Mouse (Mus musculus): ENCODE data around the gene Ppid.
"Not testable (repeated sequence)": the region's sequence is repeated elsewhere in the genome, so short reads cannot be mapped to it uniquely, and the experiment has no call there.

Gene Ppid

DNA sequence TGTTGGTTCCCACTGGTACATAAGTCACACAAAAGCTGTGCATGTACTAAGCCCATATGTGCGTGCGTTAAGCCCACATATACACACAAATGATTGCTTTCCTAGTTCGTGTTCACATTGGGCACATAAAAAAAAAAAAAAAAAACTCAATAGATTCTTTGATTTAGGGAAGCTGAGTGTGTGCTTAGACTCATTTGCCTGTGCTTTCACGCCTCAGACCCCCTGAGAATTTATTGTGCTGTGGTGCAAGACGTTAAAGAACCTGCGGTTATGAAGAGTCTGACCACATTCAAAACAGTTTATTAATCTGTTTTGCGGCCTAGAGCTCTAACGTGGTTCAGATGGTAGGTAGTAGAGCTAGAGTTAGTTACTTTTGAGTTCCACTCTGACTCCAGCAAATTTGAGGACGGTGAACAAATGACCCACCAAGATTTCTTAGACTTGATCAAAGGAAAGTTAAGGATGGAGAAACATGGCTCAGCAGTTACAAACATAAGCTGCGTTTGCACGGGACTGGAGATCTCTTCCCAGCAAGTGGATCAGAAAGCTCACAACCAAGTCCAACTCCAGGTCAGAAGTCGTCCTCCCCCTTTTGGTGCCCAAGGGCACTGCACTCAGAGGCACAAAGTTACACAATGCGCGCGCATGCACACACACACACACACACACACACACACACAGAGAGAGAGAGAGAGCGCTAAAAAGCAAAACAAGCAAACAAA is 22.4 kb upstream of the Ppid start:
- intact Hi-C loops (cut with DNase I) = loop anchor here (10.0 kb wide), 2 partner anchors 54 to 284 kb away; partner anchors contain the start of gene Rapgef2

DNA sequence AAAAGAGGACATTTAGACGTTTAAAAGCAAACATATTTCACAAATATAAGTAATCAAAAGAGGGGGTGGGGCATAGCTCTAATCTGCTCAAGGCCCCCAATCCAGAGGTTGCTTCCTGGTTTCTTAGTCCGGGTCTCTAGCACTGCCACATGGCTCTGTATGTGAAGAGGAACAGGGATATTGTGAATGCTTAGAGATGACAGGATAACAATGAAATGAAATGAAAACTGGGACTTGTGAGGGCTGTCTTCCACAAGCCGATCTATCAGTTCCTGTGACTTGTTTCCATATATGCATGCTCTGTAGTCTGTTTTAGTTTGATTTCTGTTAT is 21.8 kb upstream of the Ppid start:
- intact Hi-C loops (cut with DNase I) = loop anchor here (10.0 kb wide), 2 partner anchors 55 to 285 kb away; partner anchors contain the start of gene Rapgef2

DNA sequence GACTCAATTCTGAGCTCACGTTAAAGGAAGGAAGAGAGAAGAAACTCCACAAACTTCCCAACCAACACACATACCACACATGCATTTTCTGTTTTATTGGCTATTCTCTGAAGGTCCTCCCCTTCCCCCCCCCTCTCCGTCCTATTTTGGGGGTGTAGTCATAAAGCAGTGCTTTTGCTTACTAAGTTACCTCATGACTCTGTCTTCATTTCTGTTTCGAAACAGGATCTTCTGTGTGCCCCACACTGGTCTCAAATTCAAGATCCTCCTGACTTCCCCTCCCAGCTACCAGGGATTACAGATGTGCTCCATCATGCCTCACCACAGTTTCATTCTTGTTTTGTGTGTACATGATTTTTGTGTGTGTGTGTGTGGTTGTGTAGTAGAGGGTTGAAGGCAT is 18.7 kb upstream of the Ppid start:
- intact Hi-C loops (cut with DNase I) = no loop called here

DNA sequence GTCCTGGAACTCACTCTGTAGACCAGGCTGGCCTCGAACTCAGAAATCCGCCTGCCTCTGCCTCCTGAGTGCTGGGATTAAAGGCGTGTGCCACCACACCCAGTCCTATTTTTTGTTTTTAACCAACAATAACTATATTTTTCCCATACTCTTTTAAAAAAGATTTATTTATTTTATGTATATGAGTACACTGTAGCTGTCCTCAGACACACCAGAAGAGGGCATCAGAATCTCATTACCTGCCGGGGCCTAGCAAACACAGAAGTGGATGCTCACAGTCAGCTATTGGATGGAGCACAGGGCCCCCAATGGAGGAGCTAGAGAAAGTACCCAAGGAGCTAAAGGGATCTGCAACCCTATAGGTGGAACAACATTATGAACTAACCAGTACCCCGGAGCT is 17.8 kb upstream of the Ppid start:
- intact Hi-C loops (cut with DNase I) = not testable (repeated sequence)

DNA sequence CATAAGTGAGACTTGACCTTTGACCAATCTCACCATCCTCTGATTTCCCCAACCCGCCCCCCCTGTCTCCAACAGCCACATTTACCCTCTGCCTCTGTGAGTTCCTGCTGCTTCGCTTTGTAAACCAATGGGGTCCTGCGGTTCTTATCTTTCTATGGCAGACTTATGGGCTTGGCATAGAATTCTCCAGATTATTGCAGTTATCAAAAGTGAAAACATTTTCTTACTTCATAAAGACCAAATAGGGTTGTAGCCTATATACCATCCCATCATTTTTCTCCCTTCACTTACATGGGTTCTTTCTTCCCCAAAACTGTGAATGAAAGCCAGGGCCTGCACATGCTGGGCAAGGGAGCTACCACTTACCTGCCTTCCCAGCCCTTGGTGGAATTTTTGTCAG is 16.8 kb upstream of the Ppid start:
- intact Hi-C loops (cut with DNase I) = no loop called here

DNA sequence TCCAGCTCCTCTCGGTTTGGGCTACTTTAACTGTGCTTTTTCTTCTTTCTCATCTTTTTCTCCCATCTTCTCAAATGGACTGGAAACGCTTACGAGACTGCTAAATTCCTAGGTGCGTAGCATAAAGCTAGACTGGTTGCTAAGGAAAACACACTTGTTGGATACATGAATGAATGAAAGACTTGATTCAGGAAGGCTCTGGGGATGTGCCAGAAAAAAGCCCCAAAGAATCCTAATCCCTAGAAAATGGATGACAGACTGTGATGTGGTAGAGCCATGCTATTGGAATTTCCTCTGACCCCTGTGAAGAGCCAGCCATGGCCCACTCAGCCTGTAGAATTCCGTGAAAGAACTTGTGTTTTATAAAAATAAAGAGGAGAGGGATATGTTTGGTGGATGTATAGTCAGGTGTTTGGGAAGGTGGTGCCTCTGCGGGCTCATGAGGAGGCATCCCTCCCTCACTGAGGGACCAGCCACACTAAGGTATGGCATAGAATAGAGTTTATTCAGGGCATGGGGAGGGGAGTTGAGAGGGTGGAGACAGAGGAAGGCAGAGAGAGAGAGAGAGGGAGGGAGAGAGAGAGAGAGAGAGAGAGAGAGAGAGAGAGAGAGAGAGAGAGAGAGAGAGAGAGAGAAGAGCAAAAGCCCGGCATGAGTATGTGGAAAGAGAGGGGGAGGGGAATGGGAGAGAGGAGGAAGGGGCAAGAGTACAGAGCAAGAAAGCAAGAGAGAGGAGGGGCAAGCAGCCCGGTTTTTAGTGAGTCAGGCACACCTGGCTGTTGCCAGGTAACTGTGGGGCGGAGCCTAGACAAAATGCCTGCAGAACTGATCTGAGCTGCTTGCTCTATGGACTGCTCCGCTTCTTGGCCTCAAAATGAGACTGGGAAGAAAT is 15.3 kb upstream of the Ppid start:
- intact Hi-C loops (cut with DNase I) = no loop called here

DNA sequence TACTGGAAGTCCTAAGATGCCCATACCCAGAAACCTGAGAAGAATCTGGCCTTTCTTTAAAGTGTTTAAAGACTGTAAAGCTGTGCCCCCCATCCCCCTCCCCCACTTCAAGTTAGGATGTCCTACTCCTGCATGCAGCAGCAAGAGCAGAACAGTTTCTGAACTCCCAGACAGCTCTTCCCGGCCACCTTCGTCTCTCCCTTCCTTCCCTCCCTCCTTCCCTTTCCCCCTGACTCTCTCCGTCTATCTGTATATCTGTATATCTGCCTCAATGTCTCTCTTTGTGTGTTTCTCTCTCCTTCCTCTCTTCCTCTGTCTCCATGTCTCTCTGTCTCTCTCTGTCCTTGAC is 14.7 kb upstream of the Ppid start:
- intact Hi-C loops (cut with DNase I) = no loop called here

DNA sequence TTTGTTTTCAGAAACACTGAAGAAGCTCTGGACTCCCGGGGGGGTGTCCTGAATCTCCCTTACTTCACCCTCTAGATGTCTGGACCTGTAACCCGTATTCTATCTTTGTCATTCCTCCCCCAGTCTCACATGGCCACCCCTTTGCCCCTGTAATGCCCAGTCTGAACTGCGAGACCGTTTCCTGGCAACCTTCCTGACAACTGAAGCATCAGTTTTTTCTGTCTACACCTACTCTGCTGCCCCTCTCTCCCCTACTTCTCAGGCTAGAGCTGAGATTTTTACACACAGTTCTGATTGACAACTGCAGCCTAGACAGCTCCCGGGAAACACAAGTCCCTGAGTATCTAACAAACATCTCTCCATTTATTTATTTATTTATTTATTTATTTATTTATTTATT is 14.3 kb upstream of the Ppid start:
- intact Hi-C loops (cut with DNase I) = no loop called here

DNA sequence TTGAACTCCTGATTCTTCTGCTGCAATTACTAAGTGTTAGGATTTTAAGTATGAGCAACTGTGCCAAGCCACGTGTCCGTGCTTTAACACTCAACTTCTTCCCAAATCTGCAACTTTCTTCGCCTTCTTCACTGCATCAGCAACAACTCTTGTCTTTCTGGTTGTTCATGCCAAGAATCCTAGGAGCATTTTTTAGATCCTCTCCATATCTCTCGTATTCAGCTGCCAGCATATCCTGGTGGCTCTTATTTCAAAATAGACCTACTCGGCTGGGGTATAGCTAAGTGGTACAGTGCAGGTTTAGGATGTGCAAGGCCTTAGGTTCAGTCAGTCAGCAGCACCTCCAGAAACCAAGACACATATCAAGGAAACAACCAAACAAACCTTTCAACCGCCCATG is 13.5 kb upstream of the Ppid start:
- intact Hi-C loops (cut with DNase I) = no loop called here

DNA sequence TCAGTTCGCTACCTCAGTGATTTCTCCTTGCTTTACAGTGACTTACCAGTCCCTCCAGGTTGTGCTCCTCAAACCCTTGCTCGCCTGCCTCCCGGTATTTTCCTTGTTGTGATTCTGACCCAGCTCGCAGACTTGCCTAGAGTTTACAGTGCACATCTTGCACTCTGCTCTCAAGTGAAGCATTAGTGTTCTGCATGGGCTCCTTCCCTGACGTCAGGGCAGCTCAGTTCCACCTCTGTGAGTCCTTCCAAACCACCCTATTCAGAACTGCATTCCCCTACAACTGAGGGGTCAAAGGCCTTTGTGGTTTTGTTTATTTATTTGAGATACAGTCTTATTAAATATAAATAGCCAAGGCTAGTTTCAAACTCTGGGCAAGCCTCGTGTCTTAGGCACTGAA is 13.0 kb upstream of the Ppid start:
- intact Hi-C loops (cut with DNase I) = no loop called here

DNA sequence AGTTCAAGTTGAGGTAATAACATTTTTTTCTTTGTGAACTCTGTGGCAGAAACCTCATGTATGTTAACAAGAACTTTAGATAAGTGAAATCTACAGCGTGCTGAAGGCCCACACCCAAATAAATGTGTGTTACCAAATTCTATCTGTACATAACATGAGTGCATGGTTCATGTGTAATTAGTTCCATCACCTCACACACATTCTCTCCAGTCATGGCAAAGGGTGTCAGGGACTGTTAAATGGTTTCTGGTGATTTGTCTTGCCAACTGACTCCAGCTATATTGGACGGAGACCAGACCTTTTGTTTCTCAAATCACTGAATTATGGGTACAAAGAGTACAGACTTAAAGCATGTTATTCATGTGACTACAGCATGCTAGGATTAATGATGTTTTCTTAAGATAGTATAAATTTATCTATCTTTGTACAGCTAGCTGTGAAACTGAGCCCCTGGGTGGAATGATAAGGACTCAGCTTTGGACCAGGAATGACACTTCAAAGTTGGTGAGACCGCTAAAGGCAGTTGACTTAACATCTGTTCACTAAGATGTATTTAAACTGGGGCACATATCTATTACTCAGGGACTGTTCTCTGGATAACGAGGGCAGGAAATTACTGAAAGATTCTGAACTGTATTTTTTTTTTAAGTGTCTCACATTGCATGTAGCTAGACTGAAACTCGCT is 11.1 kb upstream of the Ppid start:
- intact Hi-C loops (cut with DNase I) = no loop called here

DNA sequence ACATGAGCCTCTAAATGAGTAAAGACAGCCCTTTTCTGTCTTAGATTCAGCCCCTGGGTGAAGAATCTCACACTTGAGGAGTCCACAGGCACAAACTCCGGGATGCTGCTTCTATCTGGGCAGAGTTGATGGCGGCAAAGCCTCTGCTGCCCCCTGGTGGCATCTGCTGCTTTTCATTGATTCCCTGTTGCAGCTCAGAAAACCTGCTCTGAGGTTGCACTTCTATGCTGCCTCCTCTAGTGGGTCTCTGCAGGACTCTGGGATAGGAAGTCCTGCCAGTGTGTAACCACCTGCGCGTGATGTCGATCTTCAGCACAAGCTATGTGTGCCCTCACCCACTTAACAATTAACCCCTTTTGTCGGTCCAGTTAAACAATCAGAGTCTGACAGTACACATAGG is 4.3 kb upstream of the Ppid start:
- intact Hi-C loops (cut with DNase I) = loop anchor here (5.0 kb wide), 4 partner anchors 70 to 625 kb away; no protein-coding TSS in a partner anchor

DNA sequence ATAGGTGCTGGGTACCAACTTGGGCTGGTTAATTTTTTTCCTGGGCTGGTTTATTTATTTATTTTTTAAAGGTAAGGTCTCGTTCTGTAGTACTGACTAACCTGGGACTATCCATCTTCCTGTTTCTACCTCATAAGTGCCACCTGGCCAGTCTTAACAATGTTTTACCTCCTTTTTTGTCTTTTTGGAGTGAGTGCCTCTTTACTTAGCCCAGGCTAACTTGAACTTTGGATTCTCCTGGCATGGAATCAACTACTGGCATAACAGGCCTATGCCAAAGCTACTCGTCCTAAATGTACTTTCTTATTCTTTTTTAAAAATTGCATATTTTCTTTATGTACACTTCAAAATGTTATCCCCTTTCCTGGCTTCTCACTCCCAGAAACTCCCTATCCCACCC is 1.5 kb upstream of the Ppid start:
- intact Hi-C loops (cut with DNase I) = loop anchor here (5.0 to 10.0 kb wide), 5 partner anchors 72 to 627 kb away; no protein-coding TSS in a partner anchor

DNA sequence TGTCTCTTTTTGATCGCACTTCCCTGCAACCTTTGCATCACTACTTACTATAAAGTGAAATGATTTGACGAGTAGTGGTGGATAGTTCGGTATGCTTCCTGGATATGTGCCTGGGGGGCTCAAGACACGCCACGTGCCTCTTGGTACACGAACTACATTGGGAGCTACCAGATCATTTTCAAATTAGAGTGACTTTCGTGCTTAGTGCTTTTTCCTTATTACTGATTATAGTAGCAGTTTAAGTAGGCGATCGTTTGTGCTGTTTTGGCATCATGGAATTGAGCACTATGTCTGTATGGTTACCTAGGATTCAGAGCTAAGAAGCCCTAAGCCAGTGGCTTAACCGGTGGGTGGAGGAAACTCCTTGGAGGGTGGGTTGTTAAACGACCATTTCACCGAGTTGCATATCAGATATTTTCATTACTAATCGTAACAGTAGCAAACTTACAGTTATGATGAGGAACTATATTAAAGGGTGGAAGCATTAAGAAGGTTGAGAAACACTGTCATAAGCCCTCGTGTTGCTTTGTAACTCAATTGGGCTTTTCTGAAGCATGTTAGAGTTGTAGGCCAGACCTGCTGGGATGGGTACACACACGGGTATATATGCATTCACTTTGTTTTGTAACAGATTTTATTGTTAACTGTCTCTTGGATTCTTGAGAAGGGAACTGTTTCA is 790 bp downstream of the Ppid start:
- intact Hi-C loops (cut with DNase I) = loop anchor here (10.0 kb wide), 1 partner anchor 507 kb away; no protein-coding TSS in a partner anchor

DNA sequence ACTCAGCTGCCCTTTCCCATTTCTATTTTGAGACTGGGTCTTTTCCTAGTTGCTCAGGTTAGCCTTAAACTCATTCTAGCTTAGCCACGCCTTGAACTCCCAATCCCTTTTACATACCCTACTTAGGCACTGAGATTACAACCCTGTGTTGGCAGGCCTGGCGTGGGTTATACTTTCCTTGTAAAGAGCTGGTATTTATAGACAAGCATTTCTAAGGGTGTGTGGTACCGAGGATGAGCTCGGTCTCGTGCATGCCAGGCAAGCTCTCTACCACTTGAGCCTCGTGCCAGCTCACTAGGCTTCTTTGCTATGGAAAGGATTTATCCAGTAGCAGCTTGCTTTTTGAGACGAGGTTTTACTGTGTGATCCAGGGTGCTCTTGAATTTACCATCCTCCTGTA is 4.3 kb downstream of the Ppid start:
- intact Hi-C loops (cut with DNase I) = loop anchor here (10.0 kb wide), 1 partner anchor 511 kb away; no protein-coding TSS in a partner anchor

DNA sequence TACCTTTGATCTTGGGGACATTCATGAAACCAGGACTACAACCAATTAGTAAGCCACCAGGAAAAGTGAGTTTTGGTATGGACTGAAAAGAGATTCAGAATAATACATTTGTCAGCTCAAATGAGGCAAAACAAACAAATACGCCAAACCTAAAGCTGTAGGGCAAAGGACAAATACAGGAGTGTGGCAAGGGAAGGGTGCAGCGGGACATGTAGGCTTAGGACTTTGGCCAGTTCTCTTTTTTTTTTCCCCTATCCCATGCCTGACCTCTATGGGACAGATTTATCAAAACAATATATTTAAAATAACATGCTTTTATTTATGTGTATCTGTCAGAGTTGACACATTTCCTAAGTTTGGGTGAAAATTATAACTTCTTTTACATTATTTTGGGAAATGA is 18.7 kb downstream of the Ppid start:
- intact Hi-C loops (cut with DNase I) = no loop called here

DNA sequence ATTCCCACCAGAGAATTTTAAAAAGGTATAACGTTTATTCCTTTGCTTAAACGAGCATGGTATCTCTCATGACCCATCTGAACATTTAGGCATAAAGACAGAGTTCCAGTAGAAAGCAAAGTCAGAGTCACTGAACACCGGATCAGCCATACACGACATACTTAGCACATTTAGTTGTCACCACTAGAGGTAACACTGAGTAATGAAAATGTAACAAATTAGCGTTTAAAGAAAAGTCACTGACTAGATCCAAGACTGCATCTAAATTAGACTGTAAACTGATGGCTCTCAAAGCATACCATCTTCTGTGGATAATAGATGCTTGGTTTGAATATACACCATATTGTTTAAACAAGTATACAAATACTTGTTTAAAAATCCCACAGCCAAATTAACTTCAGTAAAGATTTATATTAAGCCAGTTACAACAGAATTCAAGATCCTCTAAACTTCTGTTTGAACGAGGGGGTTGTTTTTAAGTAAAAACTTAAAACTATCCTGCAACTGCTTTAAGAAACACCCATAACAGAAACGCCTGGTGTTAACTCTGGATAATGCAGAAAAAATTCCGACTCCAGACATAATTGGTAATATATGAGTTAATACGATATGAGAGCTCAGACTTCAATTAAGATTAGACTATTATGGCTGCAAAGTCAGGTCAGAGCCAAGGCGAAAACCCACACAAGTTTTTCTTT is 36.5 kb downstream of the Ppid start:
- intact Hi-C loops (cut with DNase I) = no loop called here

DNA sequence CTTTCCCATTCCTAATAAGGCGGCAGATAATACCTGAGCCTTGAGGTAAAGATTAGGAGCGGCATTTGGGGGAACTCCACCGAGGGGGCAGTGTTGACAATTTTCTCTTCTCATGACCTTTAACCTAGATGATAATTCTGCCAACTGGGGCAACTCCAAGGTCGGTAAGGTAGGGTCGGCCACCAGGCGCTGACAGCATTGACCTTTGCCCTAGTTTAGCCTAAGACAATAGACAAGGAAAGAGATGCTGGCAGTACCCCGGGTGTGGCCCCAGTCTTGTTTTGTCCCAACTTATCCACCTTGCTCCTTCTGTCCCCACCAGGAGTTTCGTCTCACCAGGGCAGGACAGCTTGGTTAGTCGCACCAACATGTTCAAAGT is 37.0 kb downstream of the Ppid start:
- intact Hi-C loops (cut with DNase I) = no loop called here

DNA sequence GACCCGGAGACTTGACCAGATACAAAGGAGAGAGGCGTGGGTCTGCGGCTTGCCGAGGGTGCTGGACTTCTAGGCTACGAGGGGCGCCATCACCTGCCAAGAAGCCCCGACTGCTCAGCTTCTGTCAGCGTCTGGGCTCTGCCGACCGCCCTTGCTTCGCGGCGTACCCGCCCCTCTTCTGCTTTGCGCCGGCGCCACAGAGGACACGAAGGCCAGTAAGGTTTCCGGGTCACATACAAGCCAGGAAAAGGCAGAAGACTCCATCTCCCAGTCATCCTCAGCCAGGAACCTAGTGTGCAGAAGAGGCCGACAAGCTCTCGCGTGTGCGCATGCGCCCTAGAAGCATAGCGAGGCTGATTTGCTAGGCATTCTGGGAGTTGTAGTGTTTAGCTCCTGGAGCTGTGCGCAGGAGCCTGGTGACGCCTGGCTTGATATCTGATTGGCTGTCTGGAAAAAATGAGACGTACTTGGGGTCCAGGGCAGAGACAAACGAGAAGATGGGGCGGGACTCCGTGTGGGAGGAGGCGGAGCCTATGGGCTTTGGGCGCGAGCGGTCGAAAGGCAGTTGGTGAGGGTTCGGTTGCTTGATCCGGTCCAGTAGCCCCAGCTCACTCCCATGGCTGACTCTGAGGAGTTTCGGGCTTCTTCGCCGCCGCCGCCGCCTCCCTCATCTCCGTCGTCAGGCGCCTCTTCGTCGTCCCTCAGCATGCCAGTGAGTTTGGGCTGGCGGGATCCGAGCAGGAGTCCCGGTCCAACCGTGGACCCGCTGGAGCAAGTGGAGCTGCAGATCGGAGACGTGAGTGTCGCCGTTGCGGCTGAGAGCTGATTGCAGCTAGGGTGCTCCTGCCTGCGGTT is 37.6 kb downstream of the Ppid start, which contains the start of gene 4930579G24Rik:
TSS of gene 4930579G24Rik (plus strand) at position 519 of the 855 bp plus-strand sequence.
- intact Hi-C loops (cut with DNase I) = no loop called here

DNA sequence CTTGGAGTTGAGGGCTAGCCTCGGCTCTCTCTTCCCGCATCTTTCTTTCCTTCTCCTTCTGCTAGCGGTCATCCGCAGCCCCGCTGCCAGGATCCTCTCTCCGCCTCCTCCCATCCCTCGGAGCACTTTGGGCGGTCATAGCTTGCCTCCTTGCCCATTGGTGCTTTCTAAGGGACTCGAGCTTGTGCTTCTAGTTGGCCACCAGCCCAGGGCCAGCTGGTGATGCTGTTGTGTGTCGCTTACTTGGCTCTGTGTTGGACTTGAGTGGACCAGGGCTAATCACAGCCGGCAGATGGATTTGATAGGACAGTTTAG is 38.2 kb downstream of the Ppid start, which contains the start of gene Etfdh:
TSS of gene Etfdh (minus strand) at position 85 of the 315 bp plus-strand sequence.
- intact Hi-C loops (cut with DNase I) = no loop called here
